Mouse (Mus musculus) urinary bladder, adult 18-20 months (tissue): ENCODE data around the gene Clec2h.
"Not testable (repeated sequence)": the region's sequence is repeated elsewhere in the genome, so short reads cannot be mapped to it uniquely, and the experiment has no call there.

ENCODE experiments used
- DNase-seq, 2 experiments: peaks; one replicate each; pipeline ENCODE4 v3.0.0; 2022; ENCODE audit warnings: low spot score in 2 of 2, mixed read lengths in 2 of 2

The Clec2h gene

GRCm38 (mm10) chr6:128662206-128662605, at the start of gene Clec2h:
TSS of gene Clec2h (plus strand) at chr6:128662385.
- no peak for DNase-seq

- DNase-seq: no peak
Measured at GRCm38 (mm10) chr6:128622733-128623132, 39.5 kb upstream of the Clec2h start.

- not testable (repeated sequence) for DNase-seq
Measured at GRCm38 (mm10) chr6:128623433-128623832, 38.8 kb upstream of the Clec2h start, which contains the start of gene Klrb1a. TSS of gene Klrb1a (minus strand) at chr6:128623533.

- DNase-seq: no peak
Measured at GRCm38 (mm10) chr6:128624425-128624824, 37.8 kb upstream of the Clec2h start.

GRCm38 (mm10) chr6:128625246-128625645, 36.9 kb upstream of the Clec2h start:
- not testable (repeated sequence) for DNase-seq

GRCm38 (mm10) chr6:128629771-128630739, 32.1 kb upstream of the Clec2h start:
- peak in 1 of 2 experiments; percentile 18 for DNase-seq

GRCm38 (mm10) chr6:128630912-128631905, 31.0 kb upstream of the Clec2h start:
- DNase-seq: not testable (repeated sequence)

GRCm38 (mm10) chr6:128640673-128641072, 21.5 kb upstream of the Clec2h start:
- DNase-seq: no peak

- no peak for DNase-seq
Measured at GRCm38 (mm10) chr6:128641116-128641716, 21.0 kb upstream of the Clec2h start.

- no peak for DNase-seq
Measured at GRCm38 (mm10) chr6:128643999-128644398, 18.2 kb upstream of the Clec2h start.

GRCm38 (mm10) chr6:128644694-128645093, 17.5 kb upstream of the Clec2h start:
- DNase-seq: not testable (repeated sequence)

GRCm38 (mm10) chr6:128645708-128646107, 16.5 kb upstream of the Clec2h start:
- not testable (repeated sequence) for DNase-seq

GRCm38 (mm10) chr6:128649681-128650080, 12.5 kb upstream of the Clec2h start:
- DNase-seq: no peak

GRCm38 (mm10) chr6:128650187-128650586, 12.0 kb upstream of the Clec2h start:
- DNase-seq: no peak

GRCm38 (mm10) chr6:128650827-128651226, 11.4 kb upstream of the Clec2h start:
- not testable (repeated sequence) for DNase-seq

- no peak for DNase-seq
Measured at GRCm38 (mm10) chr6:128652938-128653337, 9.2 kb upstream of the Clec2h start.

- DNase-seq: no peak
Measured at GRCm38 (mm10) chr6:128661249-128661648, 936 bp upstream of the Clec2h start.

GRCm38 (mm10) chr6:128669936-128670335, 7.8 kb downstream of the Clec2h start:
- DNase-seq: no peak

- no peak for DNase-seq
Measured at GRCm38 (mm10) chr6:128679574-128679973, 17.4 kb downstream of the Clec2h start.

GRCm38 (mm10) chr6:128701691-128702090, 39.5 kb downstream of the Clec2h start:
- DNase-seq: no peak

- DNase-seq: no peak
Measured at GRCm38 (mm10) chr6:128722959-128723358, 60.8 kb downstream of the Clec2h start, which contains the start of gene Klrb1. TSS of gene Klrb1 (minus strand) at chr6:128723059.
